Mouse (Mus musculus) lung, adult 2 months (tissue): ENCODE measurements around the gene BC048562.

Source experiments
- CTCF ChIP-seq: fragments of 200-500 bp; IDR thresholded peaks from 2 replicates; pipeline ENCODE4 v1.5.1; 2011; ENCODE audit warnings: mild to moderate bottlenecking, low read length, control low read depth; ENCODE audit not compliant: insufficient read depth
- POLR2A ChIP-seq: fragments of 200-500 bp; IDR thresholded peaks from 2 replicates; pipeline ENCODE4 v1.6.1; 2011; ENCODE audit warnings: low read depth, mild to moderate bottlenecking, control low read depth, low read length, borderline replicate concordance; ENCODE audit errors: extremely low read depth

DNA sequence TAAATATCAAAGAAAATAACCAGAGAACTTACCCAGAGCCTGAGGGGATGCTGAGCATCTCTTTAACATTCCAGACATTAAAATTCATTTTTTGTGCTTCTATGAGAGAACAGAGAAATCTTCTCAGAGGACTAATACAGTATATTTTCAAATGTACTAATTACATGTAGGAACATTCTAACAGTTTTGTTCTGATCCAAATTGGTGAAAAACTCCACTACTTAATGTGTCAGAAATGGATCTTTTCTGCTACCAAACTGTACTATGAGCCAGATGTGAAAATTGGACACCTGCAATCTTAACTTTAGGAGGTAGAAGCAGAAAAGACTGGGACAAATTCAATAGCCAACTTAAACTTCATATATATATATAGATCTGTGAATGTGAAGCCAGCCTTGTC is 7.9 kb upstream of the BC048562 start, which contains the start of gene Ccdc36:
- TF ChIP-seq CTCF (no peak), POLR2A (no peak)
